Mouse (Mus musculus): ENCODE data around the gene Cfap70.

The Cfap70 gene

GRCm38 (mm10) chr14:20451765-20452331 is at the start of gene Cfap70:
Gene Cfap70 (minus strand): TSS chr14:20452226.
- DNase-seq (ENCODE audit: low spot score) = peak; percentile 86

- no peak for DNase-seq (ENCODE audit: low spot score)
Measured at GRCm38 (mm10) chr14:20499982-20500381, 48.0 kb upstream of the Cfap70 start.

- no peak for DNase-seq (ENCODE audit: low spot score)
Measured at GRCm38 (mm10) chr14:20496603-20497002, 44.6 kb upstream of the Cfap70 start, which contains the start of gene Mss51. Gene Mss51 (minus strand): TSS chr14:20496901.

GRCm38 (mm10) chr14:20486031-20486430 is 34.0 kb upstream of the Cfap70 start:
- DNase-seq (ENCODE audit: low spot score) = no peak

DNA sequence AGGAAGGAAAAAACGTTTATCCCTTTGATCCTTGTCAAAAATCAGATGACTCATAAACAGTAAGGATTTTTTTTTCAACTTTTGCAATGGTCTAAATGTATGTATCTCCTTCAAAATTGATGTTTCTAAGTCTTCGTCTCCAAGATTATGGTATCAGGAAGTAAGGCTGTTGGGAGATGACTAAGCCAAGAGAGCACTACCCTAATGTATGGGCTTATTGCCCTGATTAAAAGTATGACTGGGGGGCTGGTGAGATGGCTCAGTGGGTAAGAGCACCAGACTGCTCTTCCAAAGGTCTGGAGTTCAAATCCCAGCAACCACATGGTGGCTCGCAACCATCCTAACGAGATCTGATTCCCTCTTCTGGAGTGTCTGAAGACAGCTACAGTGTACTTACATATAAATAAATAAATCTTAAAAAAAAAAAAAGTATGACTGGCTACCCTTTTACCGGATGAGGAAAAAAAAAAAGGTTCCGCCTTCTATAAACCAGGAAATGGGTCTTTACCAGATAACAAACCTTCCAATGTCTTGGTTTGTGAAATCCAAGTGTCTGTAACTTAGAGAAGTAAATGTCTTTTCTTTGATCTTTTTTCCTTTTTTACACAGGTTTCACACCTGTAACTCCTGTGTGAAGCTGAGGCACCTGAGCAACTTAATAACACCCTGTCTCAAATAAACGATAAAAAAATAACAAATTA is 30.2 kb upstream of the Cfap70 start:
- DNase-seq (ENCODE audit: low spot score) = no peak

DNA sequence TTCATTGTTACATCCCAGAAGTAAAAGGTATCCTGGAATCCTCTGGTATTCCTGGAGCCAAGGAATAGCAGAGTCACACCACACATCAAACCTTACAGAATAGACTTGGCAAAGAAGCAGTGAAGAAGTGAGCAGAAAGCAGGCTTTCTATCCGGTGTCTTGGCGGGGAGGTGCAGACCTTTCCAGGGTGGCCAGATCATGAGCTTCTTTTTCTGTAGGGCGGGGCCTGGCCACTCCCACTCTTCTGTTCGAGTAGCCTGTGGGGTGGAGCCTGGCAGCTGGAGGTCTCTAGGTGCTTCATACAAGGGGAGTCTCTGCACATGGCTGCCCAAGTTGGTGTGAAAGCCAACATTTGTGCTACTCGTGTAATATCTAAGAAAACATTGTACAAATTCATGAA is 29.2 kb upstream of the Cfap70 start:
- no peak for DNase-seq (ENCODE audit: low spot score)

- no peak for DNase-seq (ENCODE audit: low spot score)
Measured at GRCm38 (mm10) chr14:20480195-20480579, 28.2 kb upstream of the Cfap70 start.

DNA sequence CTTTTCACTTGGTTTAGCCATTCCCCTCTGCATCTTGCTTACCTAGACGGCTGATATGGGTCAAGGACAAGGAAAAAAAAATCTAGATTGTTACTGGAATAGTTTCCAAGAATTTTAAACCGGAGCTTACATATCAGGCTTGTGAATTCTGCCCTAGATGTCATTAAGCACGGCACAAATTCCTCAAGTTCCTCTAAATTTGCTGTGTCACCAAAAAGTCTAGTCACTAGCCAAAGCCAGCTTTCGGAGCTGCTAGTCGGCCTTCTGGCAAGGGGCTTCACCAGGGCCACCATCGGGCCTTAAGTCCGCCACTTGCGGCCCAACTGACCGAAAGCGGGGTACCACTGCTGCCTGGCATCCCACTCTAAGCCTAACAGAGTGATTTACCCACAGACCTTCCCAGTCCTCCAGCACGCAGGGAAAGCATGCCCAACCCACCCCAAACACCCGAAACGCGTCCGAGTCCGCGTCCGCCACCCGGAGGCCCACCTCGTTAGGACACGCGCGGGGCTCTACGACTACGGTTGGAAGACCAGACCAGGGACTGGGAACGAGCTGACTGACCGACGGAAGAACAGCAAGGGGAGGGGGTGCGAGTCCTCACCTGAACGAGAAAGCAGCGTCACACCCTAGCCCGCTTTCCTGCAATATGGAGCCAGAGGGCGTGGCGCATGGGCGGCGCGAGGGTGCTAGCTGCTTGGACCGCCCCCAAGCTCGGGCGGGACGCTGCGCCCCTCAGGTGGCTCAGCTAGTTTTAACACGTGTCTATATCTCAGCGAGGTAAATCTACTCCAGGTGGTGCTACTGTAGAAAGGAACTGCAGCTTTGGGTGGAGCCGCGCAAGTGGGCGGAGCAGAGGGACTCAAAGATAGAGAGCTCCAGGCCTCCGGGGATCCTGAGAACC is 27.5 kb upstream of the Cfap70 start, which contains the start of gene Anxa7:
Anxa7 (minus strand) TSS at position 843 of the 904 bp plus-strand sequence.
- peak; percentile 78 for DNase-seq (ENCODE audit: low spot score)

- DNase-seq (ENCODE audit: low spot score) = peak; percentile 37
Measured at GRCm38 (mm10) chr14:20478801-20479200, 26.8 kb upstream of the Cfap70 start.

GRCm38 (mm10) chr14:20478385-20478784 is 26.4 kb upstream of the Cfap70 start:
- no peak for DNase-seq (ENCODE audit: low spot score)

- peak; percentile 70 for DNase-seq (ENCODE audit: low spot score)
Measured at GRCm38 (mm10) chr14:20477261-20478025, 25.4 kb upstream of the Cfap70 start.

GRCm38 (mm10) chr14:20460216-20460615 is 8.2 kb upstream of the Cfap70 start:
- DNase-seq (ENCODE audit: low spot score) = no peak

- DNase-seq (ENCODE audit: low spot score) = no peak
Measured at GRCm38 (mm10) chr14:20458378-20458777, 6.4 kb upstream of the Cfap70 start.

DNA sequence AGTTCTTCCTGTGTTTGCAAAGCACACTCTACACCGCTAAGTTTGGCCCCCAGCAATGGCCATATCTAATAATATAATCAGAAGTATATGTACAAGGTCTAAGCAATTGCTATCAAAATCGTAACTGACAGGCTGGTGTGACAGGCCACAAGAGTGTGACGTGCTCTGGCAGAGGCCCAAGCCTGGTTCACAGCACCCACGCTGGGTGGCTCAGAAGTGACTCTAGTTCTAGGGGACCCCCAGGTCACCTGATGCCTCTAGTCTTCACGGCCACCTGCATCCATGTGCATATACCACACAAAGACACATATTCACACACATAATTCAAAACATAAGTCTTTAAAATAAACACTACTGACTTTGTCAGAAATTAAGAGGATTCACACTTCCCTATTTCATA is 903 bp upstream of the Cfap70 start:
- DNase-seq (ENCODE audit: low spot score) = no peak

GRCm38 (mm10) chr14:20451302-20451701 is 724 bp downstream of the Cfap70 start:
- no peak for DNase-seq (ENCODE audit: low spot score)

GRCm38 (mm10) chr14:20447209-20447608 is 4.8 kb downstream of the Cfap70 start:
- no peak for DNase-seq (ENCODE audit: low spot score)

DNA sequence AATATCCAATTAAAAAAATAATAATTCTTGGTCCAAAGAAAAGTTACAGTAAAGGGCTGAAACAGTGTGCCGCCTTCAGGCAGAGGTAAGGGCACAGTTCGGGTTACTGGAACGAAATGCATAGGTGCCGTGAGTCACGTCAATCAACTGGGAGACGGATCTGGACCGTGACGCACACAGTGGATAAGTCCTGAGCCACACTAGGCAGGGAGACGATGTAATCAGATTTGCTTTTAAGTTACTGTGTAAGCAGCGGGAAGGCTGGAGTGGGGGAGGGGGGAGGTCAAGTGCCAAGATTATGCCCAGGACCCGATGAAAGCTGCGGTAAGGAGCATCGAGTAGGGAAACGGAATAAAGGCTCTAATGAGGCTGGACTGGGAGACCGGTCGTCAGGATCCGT is 9.8 kb downstream of the Cfap70 start:
- DNase-seq (ENCODE audit: low spot score) = peak; percentile 14

DNA sequence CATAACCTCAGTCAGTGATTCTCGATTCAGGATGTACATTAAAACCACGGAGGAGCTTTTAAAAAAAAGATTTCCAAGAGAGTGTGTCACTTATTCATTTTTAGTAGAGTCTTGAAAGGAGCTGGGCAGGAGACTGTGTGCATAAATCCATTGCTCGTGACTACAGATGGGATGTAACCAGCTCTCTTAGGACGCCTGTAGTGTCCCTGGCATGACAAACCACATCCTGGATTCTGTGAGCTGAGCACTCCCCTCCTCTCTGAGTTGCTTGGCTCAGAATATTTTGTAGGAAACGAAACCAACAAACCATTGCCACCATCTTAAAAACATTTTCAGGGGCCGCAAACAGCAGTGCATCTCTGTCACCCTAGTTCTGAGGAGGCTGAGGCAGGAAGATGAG is 15.1 kb downstream of the Cfap70 start:
- no peak for DNase-seq (ENCODE audit: low spot score)

- no peak for DNase-seq (ENCODE audit: low spot score)
Measured at GRCm38 (mm10) chr14:20432420-20432819, 19.6 kb downstream of the Cfap70 start.

DNA sequence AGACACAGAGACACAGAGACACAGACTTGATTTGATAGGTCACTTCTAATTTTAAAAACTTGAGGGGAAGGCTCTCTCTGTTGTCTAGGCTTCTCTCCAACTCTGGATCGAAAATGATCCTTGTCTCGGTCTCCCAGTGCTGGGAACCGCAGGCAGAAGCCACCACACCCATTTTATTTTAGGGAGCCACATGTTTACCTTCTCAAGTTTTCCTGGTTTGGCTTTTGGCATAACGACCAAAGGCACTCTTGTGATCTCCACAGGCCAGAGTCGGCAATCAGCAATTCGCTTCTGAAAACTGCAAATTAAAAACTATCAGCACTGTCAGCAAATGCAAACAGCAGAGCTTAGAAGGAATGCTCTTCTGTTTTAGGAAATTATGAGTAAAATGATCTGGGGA is 20.3 kb downstream of the Cfap70 start:
- no peak for DNase-seq (ENCODE audit: low spot score)

- DNase-seq (ENCODE audit: low spot score) = no peak
Measured at GRCm38 (mm10) chr14:20429833-20430232, 22.2 kb downstream of the Cfap70 start.

GRCm38 (mm10) chr14:20428593-20428992 is 23.4 kb downstream of the Cfap70 start:
- no peak for DNase-seq (ENCODE audit: low spot score)

All from embryo, embryonic 10.5 days (tissue).